Mouse (Mus musculus) cortical plate, adult 2 months (tissue): Measurements from ENCODE around the gene Fgd6.

ENCODE experiments used
- CTCF ChIP-seq: fragments of 200-500 bp; IDR thresholded peaks from 2 replicates; pipeline ENCODE4 v1.5.1; 2011; ENCODE audit warnings: mild to moderate bottlenecking, control low read depth, low read length; ENCODE audit not compliant: insufficient read depth; ENCODE audit errors: extremely low read depth
- POLR2A ChIP-seq: fragments of 200-500 bp; IDR thresholded peaks from 2 replicates; pipeline ENCODE4 v1.6.1; 2011; ENCODE audit warnings: mild to moderate bottlenecking, low read length, control low read depth; ENCODE audit not compliant: insufficient read depth; ENCODE audit errors: extremely low read depth

DNA sequence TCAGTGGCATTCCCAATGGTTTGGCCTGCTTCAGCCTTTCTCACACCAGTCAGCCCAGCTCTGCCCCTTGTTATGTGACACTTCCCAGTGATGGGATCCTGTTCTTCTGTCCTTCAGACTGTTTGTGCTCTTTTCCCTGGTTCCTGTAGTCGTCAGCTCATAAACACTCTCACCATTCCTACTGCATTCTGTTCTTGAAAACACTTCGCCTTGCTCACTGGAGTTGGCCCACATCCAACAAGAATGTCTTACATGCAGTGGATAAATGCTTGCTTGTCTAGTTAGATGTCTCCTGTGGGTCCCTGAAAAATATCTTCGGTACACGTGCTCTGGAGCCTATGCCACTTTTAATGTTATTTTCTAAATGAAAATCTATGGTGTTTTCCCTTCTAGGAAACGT lies 108.8 kb downstream of the Fgd6 start:
- TF ChIP-seq POLR2A (no peak), CTCF (no peak)
